In genomic region chr2:152626774-152627591, GRCm38 (mm10) we compare ENCODE assay signal across 8 mouse cellular contexts. TPM values are rescaled to one million over a fixed set of nuclear protein-coding genes. Genes with fewer than 3 reads are reported as not detected.
DNase-seq lines count a peak whose midpoint lies in the region; ATAC-seq and TF ChIP-seq lines count a peak whose summit lies in the region.

Gene Rem1, plus strand, starts transcription at chr2:152626951.

- peak within 1 kb of the TSS; percentile 47 for H3K4me2 ChIP-seq in forebrain, embryonic 15.5 days (replicated peaks)
- peak within 1 kb of the TSS; percentile 51 for H3K4me2 ChIP-seq in hindbrain, embryonic 14.5 days (replicated peaks)
- H3K4me2 ChIP-seq in lung, embryonic 14.5 days = peak within 1 kb of the TSS; percentile 83

- WGBS in lung, adult 2 months = 3% methylated on average over 59 of the region's 59 CpGs
- WGBS in forebrain, embryonic 15.5 days = 1% methylated on average over 59 of the region's 59 CpGs
- WGBS in hindbrain, embryonic 14.5 days = 2% methylated on average over 57 of the region's 59 CpGs
- WGBS in lung, embryonic 14.5 days = 1% methylated on average over 56 of the region's 59 CpGs

- H3K36me3 ChIP-seq in forebrain, embryonic 15.5 days = no peaks in the 10 kb centered on the region
- H3K36me3 ChIP-seq in hindbrain, embryonic 14.5 days (replicated peaks; ENCODE audit: control insufficient read depth, insufficient read depth) = no peaks in the 10 kb centered on the region
- no peaks in the 10 kb centered on the region for H3K36me3 ChIP-seq in lung, embryonic 14.5 days (ENCODE audit: insufficient read depth)

- no peak for ATAC-seq in forebrain, embryonic 15.5 days (replicated peaks)
- ATAC-seq in hindbrain, embryonic 14.5 days (ENCODE audit: low FRiP score) = no peak
- ATAC-seq in lung, embryonic 14.5 days (ENCODE audit: insufficient read depth) = peak; percentile 73

- H3K4me3 ChIP-seq in lung, adult 2 months (replicated peaks; ENCODE audit: extremely low read depth, low read depth, low read length) = peak within 1 kb of the TSS; percentile 61
- peak within 1 kb of the TSS; percentile 32 for H3K4me3 ChIP-seq in forebrain, embryonic 15.5 days
- H3K4me3 ChIP-seq in hindbrain, embryonic 14.5 days (replicated peaks; ENCODE audit: low read length) = peak within 1 kb of the TSS; percentile 16
- peak within 1 kb of the TSS; percentile 51 for H3K4me3 ChIP-seq in lung, embryonic 14.5 days (ENCODE audit: low read depth, low read length)

- H3K27me3 ChIP-seq in forebrain, embryonic 15.5 days = peaks cover 38% of the 10 kb centered on the region
- H3K27me3 ChIP-seq in hindbrain, embryonic 14.5 days (ENCODE audit: control insufficient read depth, insufficient read depth, low read length) = peaks cover 34% of the 10 kb centered on the region
- peaks cover 34% of the 10 kb centered on the region for H3K27me3 ChIP-seq in lung, embryonic 14.5 days (ENCODE audit: insufficient read depth, low read length)

- no peaks in the 10 kb centered on the region for H3K4me1 ChIP-seq in lung, adult 2 months (ENCODE audit: control insufficient read depth, insufficient read depth, low read length)
- peaks cover 12% of the 10 kb centered on the region for H3K4me1 ChIP-seq in forebrain, embryonic 15.5 days
- peaks cover 4% of the 10 kb centered on the region for H3K4me1 ChIP-seq in hindbrain, embryonic 14.5 days (replicated peaks; ENCODE audit: control insufficient read depth, insufficient read depth, low read length)
- H3K4me1 ChIP-seq in lung, embryonic 14.5 days (ENCODE audit: insufficient read depth) = no peaks in the 10 kb centered on the region

- no peak within 1 kb of the TSS; the same call in 1 of the 2 replicates for H3K9ac ChIP-seq in forebrain, embryonic 15.5 days (replicated peaks)
- H3K9ac ChIP-seq in hindbrain, embryonic 14.5 days = no peak within 1 kb of the TSS
- H3K9ac ChIP-seq in lung, embryonic 14.5 days = peak within 1 kb of the TSS; percentile 59

- no peak for DNase-seq in lung, adult 2 months
- DNase-seq in lung, postnatal 36 days = no peak
- DNase-seq in hindbrain, embryonic 14.5 days (ENCODE audit: low spot score) = no peak
- DNase-seq in lung, embryonic 14.5 days = peak; percentile 46
- peak; percentile 62 for DNase-seq in retina, postnatal 1 day
- no peak for DNase-seq in cerebellum, postnatal 25 days
- DNase-seq in cerebellum, adult 9-11 months = no peak

- TF ChIP-seq POLR2A in lung, adult 2 months (IDR thresholded peaks at IDR 0.05; ENCODE audit: borderline replicate concordance, extremely low read depth, low read depth, low read length) = peak; percentile 50; the same call in 1 of the 2 replicates

- no peak within 1 kb of the TSS for H3K27ac ChIP-seq in forebrain, embryonic 15.5 days (replicated peaks)
- no peak within 1 kb of the TSS for H3K27ac ChIP-seq in hindbrain, embryonic 14.5 days
- 0 out of 2 replicates have a peak within 1 kb of the TSS, but pooled peaks have one; percentile 4 for H3K27ac ChIP-seq in lung, embryonic 14.5 days (ENCODE audit: low read depth)

- no peak for TF ChIP-seq CTCF in lung, adult 2 months (IDR thresholded peaks at IDR 0.05; ENCODE audit: insufficient read depth, low read length)
- no peak for TF ChIP-seq CTCF in lung, embryonic 14.5 days (IDR thresholded peaks at IDR 0.05; ENCODE audit: low read depth)

- H3K9me3 ChIP-seq in forebrain, embryonic 15.5 days = no peaks in the 10 kb centered on the region
- no peaks in the 10 kb centered on the region for H3K9me3 ChIP-seq in hindbrain, embryonic 14.5 days (ENCODE audit: control insufficient read depth, low read length)
- H3K9me3 ChIP-seq in lung, embryonic 14.5 days (ENCODE audit: low read depth, low read length) = no peaks in the 10 kb centered on the region

RNA-seq across cellular contexts. Expression of gene Rem1, which starts in this region (rescaled TPM):
- polyA plus RNA-seq in lung, adult 2 months (2012; rRNA removed) = 12.4 and 16.2 TPM in 2 replicates
- polyA plus RNA-seq in forebrain, embryonic 15.5 days (2015; fragmentation: Nextera tagmentation; extraction: Ambion mirVana) = 0.36 and 0.62 TPM in 2 replicates
- polyA plus RNA-seq in hindbrain, embryonic 14.5 days (2014; fragmentation: Nextera tagmentation; extraction: Ambion mirVana) = 0.33 and 0.87 TPM in 2 replicates
- polyA plus RNA-seq in lung, embryonic 14.5 days (2014; fragmentation: Nextera tagmentation; extraction: Ambion mirVana) = 6.2 TPM in 2 replicates

Comparison
In these comparisons a context has a peak if more than half of its experiments do, and no peak if none do; other contexts are left out.
1. DNase-seq: peak in lung, embryonic 14.5 days (single experiment) and retina, postnatal 1 day (single experiment); none in lung, adult 2 months (single experiment), lung, postnatal 36 days (single experiment), hindbrain, embryonic 14.5 days (single experiment), cerebellum, postnatal 25 days (0 of 2) and cerebellum, adult 9-11 months (single experiment).
2. Peak in every context shown above with its lines, with median percentiles within 50 percentile points of each other: H3K4me3 ChIP-seq and H3K4me2 ChIP-seq.